Mouse (Mus musculus): ENCODE measurements at regions not wholly inside any gene's neighbourhood (a gene's known extent, or its start where the extent isn't known, plus 50 kb on each side); places are given as distances from the start of the nearest gene placed in this dataset.

DNA sequence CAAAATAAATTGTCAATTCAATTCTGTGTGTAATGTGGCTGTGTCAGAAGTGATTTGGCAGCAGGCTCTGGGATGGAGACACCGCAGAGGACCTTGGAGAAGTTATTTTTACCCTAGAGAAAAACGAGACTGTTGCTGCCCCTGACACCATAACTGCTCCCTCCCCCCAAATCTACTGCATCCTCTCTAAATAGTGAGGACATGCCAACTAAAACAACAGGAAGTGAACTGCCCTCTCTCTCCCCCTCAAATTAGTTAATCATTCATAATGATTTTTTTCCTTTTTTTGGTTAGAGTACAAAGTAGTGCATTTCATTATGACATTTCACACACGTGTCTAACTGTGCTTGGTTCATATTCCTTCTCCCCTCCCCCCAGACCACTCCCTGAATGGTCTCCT lies 55.6 kb upstream of the Pias1 start:
- no peak for DNase-seq (ENCODE audit: low spot score in 2 of 2)

DNA sequence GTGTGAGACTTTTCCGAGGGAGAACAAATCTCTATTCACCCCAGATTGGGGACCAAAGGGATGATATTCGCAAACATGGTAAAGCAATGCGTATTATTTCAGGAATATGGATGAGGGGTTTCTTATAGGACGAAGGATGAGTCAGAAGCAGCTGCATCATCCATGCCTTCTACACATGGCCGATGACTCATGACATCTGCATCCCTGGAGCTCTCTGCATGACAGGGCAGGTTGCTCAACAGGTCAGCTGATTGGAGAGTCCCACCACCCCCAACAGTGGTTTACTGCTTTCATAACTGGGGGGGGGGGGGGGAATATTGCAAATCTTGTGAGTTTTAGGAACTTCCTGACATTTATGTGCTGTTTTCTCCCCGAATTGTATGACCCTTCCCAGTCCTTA lies 50.3 kb upstream of the Pias1 start:
- no peak for DNase-seq (ENCODE audit: low spot score in 2 of 2)

Measured in spleen, postnatal 36 days (tissue).